Mouse (Mus musculus) layer of hippocampus, postnatal 25 days (tissue): ENCODE measurements around the gene Anapc1. TPM values are rescaled to one million over a fixed set of nuclear protein-coding genes. Genes with fewer than 3 reads are reported as not detected.
A peak's percentile ranks its signal among the peaks of the same experiment; 100 is the strongest.

Experiments
- DNase-seq, 2 experiments: peaks; one replicate each; pipeline ENCODE4 v3.0.0; 2022; ENCODE audit warnings: mixed read lengths in 2 of 2, low spot score in 1 of 2; ENCODE audit errors: extremely low spot score in 1 of 2
- total RNA-seq, 2 experiments: library from RNA; stranded (reverse); gene quantifications; 2 replicates each; pipeline ENCODE4 v1.2.3; 2021

The Anapc1 gene
- total RNA-seq: 10 to 100 TPM; 60.3 to 73.0 TPM

GRCm38 (mm10) chr2:128686921-128687557 lies at the start of gene Anapc1:
Gene Anapc1 (minus strand): TSS chr2:128687391.
- peak; percentile 67 to 77 for DNase-seq

GRCm38 (mm10) chr2:128735089-128735488 lies 47.9 kb upstream of the Anapc1 start:
- no peak for DNase-seq

- no peak for DNase-seq
These were observed 44.8 kb upstream of the Anapc1 start for GRCm38 (mm10) chr2:128731951-128732350.

GRCm38 (mm10) chr2:128731514-128731913 lies 44.3 kb upstream of the Anapc1 start:
- no peak for DNase-seq

- no peak for DNase-seq
These were observed 42.0 kb upstream of the Anapc1 start for GRCm38 (mm10) chr2:128729141-128729540.

GRCm38 (mm10) chr2:128728066-128728465 lies 40.9 kb upstream of the Anapc1 start:
- DNase-seq: no peak

- DNase-seq: no peak
These were observed 40.4 kb upstream of the Anapc1 start for GRCm38 (mm10) chr2:128727552-128727951.

GRCm38 (mm10) chr2:128726626-128727025 lies 39.4 kb upstream of the Anapc1 start:
- no peak for DNase-seq

- DNase-seq: no peak
These were observed 38.9 kb upstream of the Anapc1 start for GRCm38 (mm10) chr2:128726067-128726466.

- no peak for DNase-seq
These were observed 35.0 kb upstream of the Anapc1 start for GRCm38 (mm10) chr2:128722106-128722710.

GRCm38 (mm10) chr2:128719380-128719779 lies 32.2 kb upstream of the Anapc1 start:
- DNase-seq: no peak

- DNase-seq: no peak
These were observed 28.8 kb upstream of the Anapc1 start for GRCm38 (mm10) chr2:128715979-128716378.

GRCm38 (mm10) chr2:128714724-128715241 lies 27.6 kb upstream of the Anapc1 start:
- DNase-seq: no peak

- no peak for DNase-seq
These were observed 26.4 kb upstream of the Anapc1 start for GRCm38 (mm10) chr2:128713548-128714003.

- no peak for DNase-seq
These were observed 25.7 kb upstream of the Anapc1 start for GRCm38 (mm10) chr2:128712940-128713339.

- DNase-seq: no peak
These were observed 23.4 kb upstream of the Anapc1 start for GRCm38 (mm10) chr2:128710609-128711008.

GRCm38 (mm10) chr2:128709264-128709663 lies 22.1 kb upstream of the Anapc1 start:
- no peak for DNase-seq

GRCm38 (mm10) chr2:128704474-128704873 lies 17.3 kb upstream of the Anapc1 start:
- DNase-seq: no peak

GRCm38 (mm10) chr2:128699201-128699885 lies 12.2 kb upstream of the Anapc1 start:
- DNase-seq: no peak

- peak; percentile 41 to 60 for DNase-seq
These were observed 11.5 kb upstream of the Anapc1 start, which contains the start of gene Mertk for GRCm38 (mm10) chr2:128698693-128699181. Gene Mertk (plus strand): TSS chr2:128698956.

- peak; percentile 50 to 72 for DNase-seq
These were observed 11.0 kb upstream of the Anapc1 start for GRCm38 (mm10) chr2:128698140-128698692.
